Mouse (Mus musculus): ENCODE results near the gene Shisal2b. TPM values are rescaled to one million over a fixed set of nuclear protein-coding genes. Genes with fewer than 3 reads are reported as not detected.
"Not testable (repeated sequence)": the region's sequence is repeated elsewhere in the genome, so short reads cannot be mapped to it uniquely, and the experiment has no call there.

The Shisal2b gene
- polyA plus RNA-seq (2015; fragmentation: Nextera tagmentation; extraction: Ambion mirVana), result 1.6 and 1.9 TPM in 2 replicates

GRCm38 (mm10) chr13:104863127-104863979, at the start of gene Shisal2b:
Gene Shisal2b (minus strand): TSS chr13:104863893.
- peak; percentile 92 for ATAC-seq
- Histone ChIP-seq H3K27ac (ENCODE audit: low read length) (no peak within 1 kb of the TSS), H3K27me3 (ENCODE audit: control insufficient read depth, insufficient read depth, low read depth, low read length) (peaks cover 3% of the 10 kb centered on the region), H3K4me3 (ENCODE audit: low read depth, low read length) (peak within 1 kb of the TSS; percentile 54), H3K36me3 (ENCODE audit: control insufficient read depth, insufficient read depth, low read length) (no peaks in the 10 kb centered on the region), H3K9ac (ENCODE audit: low read depth, low read length) (peak within 1 kb of the TSS; percentile 71), H3K9me3 (replicated peaks; ENCODE audit: control insufficient read depth, low read length, poor library complexity, severe bottlenecking) (no peaks in the 10 kb centered on the region; the same call in 1 of the 2 replicates), H3K4me1 (ENCODE audit: control insufficient read depth, insufficient read depth, low read length) (0 out of 2 replicates have a peak, but pooled peaks cover 4% of the 10 kb centered on the region), H3K4me2 (ENCODE audit: low read length) (peak within 1 kb of the TSS; percentile 99)
- 4% methylated on average over 37 of the region's 38 CpGs for WGBS

GRCm38 (mm10) chr13:104911626-104912025, 47.9 kb upstream of the Shisal2b start:
- H3K36me3 ChIP-seq (ENCODE audit: control insufficient read depth, insufficient read depth, low read length); H3K9me3 ChIP-seq (replicated peaks; ENCODE audit: control insufficient read depth, low read length, poor library complexity, severe bottlenecking); H3K27me3 ChIP-seq (ENCODE audit: control insufficient read depth, insufficient read depth, low read depth, low read length); H3K9ac ChIP-seq (ENCODE audit: low read depth, low read length); H3K4me2 ChIP-seq (ENCODE audit: low read length); ATAC-seq; H3K4me3 ChIP-seq (ENCODE audit: low read depth, low read length); H3K4me1 ChIP-seq (ENCODE audit: control insufficient read depth, insufficient read depth, low read length); H3K27ac ChIP-seq (ENCODE audit: low read length): not testable (repeated sequence)
- WGBS, result 42% methylated on average over 5 of the region's 5 CpGs

- not testable (repeated sequence) for H3K27me3 ChIP-seq (ENCODE audit: control insufficient read depth, insufficient read depth, low read depth, low read length); H3K36me3 ChIP-seq (ENCODE audit: control insufficient read depth, insufficient read depth, low read length); H3K4me2 ChIP-seq (ENCODE audit: low read length); ATAC-seq; H3K9ac ChIP-seq (ENCODE audit: low read depth, low read length); H3K4me3 ChIP-seq (ENCODE audit: low read depth, low read length); H3K4me1 ChIP-seq (ENCODE audit: control insufficient read depth, insufficient read depth, low read length); H3K9me3 ChIP-seq (replicated peaks; ENCODE audit: control insufficient read depth, low read length, poor library complexity, severe bottlenecking); H3K27ac ChIP-seq (ENCODE audit: low read length)
- 91% methylated on average over 1 of the region's 1 CpGs for WGBS
These were observed 47.3 kb upstream of the Shisal2b start for GRCm38 (mm10) chr13:104911006-104911405.

GRCm38 (mm10) chr13:104908691-104909090, 45.0 kb upstream of the Shisal2b start:
- 0 out of 2 replicates have a peak, but pooled peaks have one; percentile 32 for ATAC-seq
- Histone ChIP-seq H3K36me3 (ENCODE audit: control insufficient read depth, insufficient read depth, low read length) (no peaks in the 10 kb centered on the region), H3K27ac (ENCODE audit: low read length) (no peak overlapping the region), H3K4me3 (ENCODE audit: low read depth, low read length) (no peak overlapping the region), H3K9ac (ENCODE audit: low read depth, low read length) (no peak overlapping the region), H3K4me1 (ENCODE audit: control insufficient read depth, insufficient read depth, low read length) (no peaks in the 10 kb centered on the region), H3K27me3 (ENCODE audit: control insufficient read depth, insufficient read depth, low read depth, low read length) (no peaks in the 10 kb centered on the region), H3K9me3 (replicated peaks; ENCODE audit: control insufficient read depth, low read length, poor library complexity, severe bottlenecking) (no peaks in the 10 kb centered on the region), H3K4me2 (ENCODE audit: low read length) (no peak overlapping the region)
- WGBS, result 34% methylated on average over 7 of the region's 7 CpGs

- no peaks in the 10 kb centered on the region for H3K36me3 ChIP-seq (ENCODE audit: control insufficient read depth, insufficient read depth, low read length)
- H3K27me3 ChIP-seq (ENCODE audit: control insufficient read depth, insufficient read depth, low read depth, low read length), result no peaks in the 10 kb centered on the region
- WGBS, result 89% methylated on average over 1 of the region's 1 CpGs
- no peak overlapping the region for H3K4me3 ChIP-seq (ENCODE audit: low read depth, low read length)
- H3K9ac ChIP-seq (ENCODE audit: low read depth, low read length), result no peak overlapping the region
- no peaks in the 10 kb centered on the region for H3K9me3 ChIP-seq (replicated peaks; ENCODE audit: control insufficient read depth, low read length, poor library complexity, severe bottlenecking)
- no peak overlapping the region for H3K4me2 ChIP-seq (ENCODE audit: low read length)
- H3K4me1 ChIP-seq (ENCODE audit: control insufficient read depth, insufficient read depth, low read length), result no peaks in the 10 kb centered on the region
- ATAC-seq, result no peak
- no peak overlapping the region for H3K27ac ChIP-seq (ENCODE audit: low read length)
These were observed 31.1 kb upstream of the Shisal2b start for GRCm38 (mm10) chr13:104894771-104895170.

GRCm38 (mm10) chr13:104892337-104892736, 28.6 kb upstream of the Shisal2b start:
- H3K27me3 ChIP-seq (ENCODE audit: control insufficient read depth, insufficient read depth, low read depth, low read length), result no peaks in the 10 kb centered on the region
- H3K4me1 ChIP-seq (ENCODE audit: control insufficient read depth, insufficient read depth, low read length), result no peaks in the 10 kb centered on the region
- whole genome bisulfite sequencing, result 48% methylated on average over 4 of the region's 4 CpGs
- peak; percentile 56; the same call in 1 of the 2 replicates for ATAC-seq
- H3K27ac ChIP-seq (ENCODE audit: low read length), result no peak overlapping the region
- H3K4me2 ChIP-seq (ENCODE audit: low read length), result no peak overlapping the region
- H3K36me3 ChIP-seq (ENCODE audit: control insufficient read depth, insufficient read depth, low read length), result no peaks in the 10 kb centered on the region
- H3K9ac ChIP-seq (ENCODE audit: low read depth, low read length), result no peak overlapping the region
- H3K9me3 ChIP-seq (replicated peaks; ENCODE audit: control insufficient read depth, low read length, poor library complexity, severe bottlenecking), result no peaks in the 10 kb centered on the region
- H3K4me3 ChIP-seq (ENCODE audit: low read depth, low read length), result no peak overlapping the region

GRCm38 (mm10) chr13:104886308-104887032, 22.8 kb upstream of the Shisal2b start:
- 82% methylated on average over 8 of the region's 8 CpGs for WGBS
- H3K4me3 ChIP-seq (ENCODE audit: low read depth, low read length), result no peak overlapping the region
- no peaks in the 10 kb centered on the region for H3K36me3 ChIP-seq (ENCODE audit: control insufficient read depth, insufficient read depth, low read length)
- H3K27ac ChIP-seq (ENCODE audit: low read length), result no peak overlapping the region
- H3K4me1 ChIP-seq (ENCODE audit: control insufficient read depth, insufficient read depth, low read length), result no peaks in the 10 kb centered on the region
- no peak overlapping the region for H3K9ac ChIP-seq (ENCODE audit: low read depth, low read length)
- ATAC-seq, result no peak
- no peak overlapping the region for H3K4me2 ChIP-seq (ENCODE audit: low read length)
- no peaks in the 10 kb centered on the region for H3K9me3 ChIP-seq (replicated peaks; ENCODE audit: control insufficient read depth, low read length, poor library complexity, severe bottlenecking)
- H3K27me3 ChIP-seq (ENCODE audit: control insufficient read depth, insufficient read depth, low read depth, low read length), result no peaks in the 10 kb centered on the region; the same call in 1 of the 2 replicates

- WGBS, result 24% methylated on average over 16 of the region's 16 CpGs
- H3K4me3 ChIP-seq (ENCODE audit: low read depth, low read length), result no peak overlapping the region
- no peak for ATAC-seq
- no peaks in the 10 kb centered on the region for H3K9me3 ChIP-seq (replicated peaks; ENCODE audit: control insufficient read depth, low read length, poor library complexity, severe bottlenecking)
- H3K27ac ChIP-seq (ENCODE audit: low read length), result no peak overlapping the region
- no peak overlapping the region for H3K4me2 ChIP-seq (ENCODE audit: low read length)
- H3K27me3 ChIP-seq (ENCODE audit: control insufficient read depth, insufficient read depth, low read depth, low read length), result no peaks in the 10 kb centered on the region; the same call in 1 of the 2 replicates
- no peaks in the 10 kb centered on the region for H3K36me3 ChIP-seq (ENCODE audit: control insufficient read depth, insufficient read depth, low read length)
- H3K9ac ChIP-seq (ENCODE audit: low read depth, low read length), result no peak overlapping the region
- H3K4me1 ChIP-seq (ENCODE audit: control insufficient read depth, insufficient read depth, low read length), result no peaks in the 10 kb centered on the region
These were observed 20.0 kb upstream of the Shisal2b start for GRCm38 (mm10) chr13:104883566-104884249.

Data from midbrain, embryonic 16.5 days (tissue).